Mouse (Mus musculus) CH12.LX (cell line): ENCODE results near the gene Gtdc1. TPM values are rescaled to one million over a fixed set of nuclear protein-coding genes. Genes with fewer than 3 reads are reported as not detected.

Experiments
- DNase-seq: peaks from one replicate; pipeline ENCODE4 v3.0.0-alpha.2; 2013; ENCODE audit errors: extremely low read depth
- H3K27ac ChIP-seq: 2 replicates; pipeline ENCODE4 v1.5.1; 2012; ENCODE audit warnings: low read depth, mild to moderate bottlenecking, control low read depth, moderate library complexity; ENCODE audit not compliant: insufficient read depth
- H3K27me3 ChIP-seq: replicated peaks from 2 replicates; pipeline ENCODE3; 2012; ENCODE audit warnings: inconsistent platforms
- H3K36me3 ChIP-seq, 2 experiments: replicated peaks in 1 of 2; 2 replicates each; pipeline versions ENCODE3 to v1.6.1; 2012; ENCODE audit warnings: inconsistent platforms in 1 of 2, low read length in 1 of 2, mild to moderate bottlenecking in 1 of 2, mixed read lengths in 1 of 2, moderate library complexity in 1 of 2; ENCODE audit not compliant: control insufficient read depth in 1 of 2, insufficient read depth in 1 of 2
- H3K4me1 ChIP-seq, 2 experiments: 2 replicates each; pipeline ENCODE4 v1.6.1; 2012; ENCODE audit warnings: inconsistent platforms in 1 of 2, moderate library complexity in 1 of 2; ENCODE audit not compliant: insufficient read depth in 2 of 2, control insufficient read depth in 1 of 2
- H3K4me2 ChIP-seq: 2 replicates; pipeline ENCODE4 v1.6.1; 2012; ENCODE audit warnings: low read depth, mild to moderate bottlenecking, control low read depth; ENCODE audit not compliant: poor library complexity, insufficient read depth, severe bottlenecking
- H3K4me3 ChIP-seq, 3 experiments: fragments of 150-350 bp in 1 of 3; sonication (generic) in 1 of 3; replicated peaks in 1 of 3; 2 replicates each; pipeline versions ENCODE3 to v1.5.1; 2011 to 2012; ENCODE audit warnings: low read depth in 2 of 3, low read length in 2 of 3, mild to moderate bottlenecking in 2 of 3, moderate library complexity in 2 of 3, control low read depth in 1 of 3, improper control_type of control experiment in 1 of 3, inconsistent platforms in 1 of 3, mixed read lengths in 1 of 3; ENCODE audit not compliant: poor library complexity in 1 of 3
- H3K79me2 ChIP-seq: replicated peaks from 2 replicates; pipeline ENCODE4 v1.6.1; 2012; ENCODE audit warnings: mild to moderate bottlenecking, moderate library complexity; ENCODE audit not compliant: control insufficient read depth, poor library complexity, insufficient read depth, severe bottlenecking; ENCODE audit errors: extremely low read depth
- H3K9ac ChIP-seq: 2 replicates; pipeline ENCODE4 v1.6.1; 2012; ENCODE audit warnings: low read depth, mild to moderate bottlenecking, control low read depth, moderate library complexity; ENCODE audit not compliant: insufficient read depth
- H3K9me3 ChIP-seq: replicated peaks from 2 replicates; pipeline ENCODE3; 2012; ENCODE audit warnings: low read length, inconsistent platforms, mixed read lengths
- BHLHE40 ChIP-seq: IDR thresholded peaks from 2 replicates; pipeline ENCODE4 v1.6.1; 2011; ENCODE audit warnings: mild to moderate bottlenecking, low read depth, low read length, improper control_type of control experiment
- CTCF ChIP-seq, 2 experiments: IDR thresholded peaks in 1 of 2; conservative IDR thresholded peaks in 1 of 2; 2 replicates each; pipeline ENCODE4 v1.5.1; 2011 to 2012; ENCODE audit warnings: low read depth in 2 of 2, low read length in 2 of 2, improper control_type of control experiment in 1 of 2, inconsistent platforms in 1 of 2, mild to moderate bottlenecking in 1 of 2, moderate library complexity in 1 of 2
- E2F4 ChIP-seq: IDR thresholded peaks from 2 replicates; pipeline ENCODE4 v1.6.1; 2011; ENCODE audit warnings: low read depth, low read length, improper control_type of control experiment; ENCODE audit not compliant: insufficient replicate concordance
- EP300 ChIP-seq: IDR thresholded peaks from 2 replicates; pipeline ENCODE4 v1.6.1; 2011; ENCODE audit warnings: low read length, improper control_type of control experiment
- JUN ChIP-seq: IDR thresholded peaks from 2 replicates; pipeline ENCODE4 v1.6.1; 2011; ENCODE audit warnings: low read depth, mild to moderate bottlenecking, low read length, improper control_type of control experiment, moderate library complexity; ENCODE audit not compliant: insufficient read depth
- JUND ChIP-seq: conservative IDR thresholded peaks from 2 replicates; pipeline ENCODE4 v1.6.1; 2011; ENCODE audit warnings: low read depth, low read length, improper control_type of control experiment
- KAT2A ChIP-seq: IDR thresholded peaks from 2 replicates; pipeline ENCODE4 v1.6.1; 2012; ENCODE audit warnings: low read length, improper control_type of control experiment, inconsistent platforms; ENCODE audit not compliant: insufficient replicate concordance
- MAFK ChIP-seq: IDR thresholded peaks from 2 replicates; pipeline ENCODE4 v1.6.1; 2011; ENCODE audit warnings: low read length, improper control_type of control experiment; ENCODE audit not compliant: insufficient replicate concordance
- MAX ChIP-seq: IDR thresholded peaks from 2 replicates; pipeline ENCODE4 v1.6.1; 2011; ENCODE audit warnings: low read length, improper control_type of control experiment
- MEF2A ChIP-seq: IDR thresholded peaks from 2 replicates; pipeline ENCODE4 v1.6.1; 2014; ENCODE audit warnings: low read depth, mild to moderate bottlenecking, inconsistent platforms, low read length, improper control_type of control experiment, borderline replicate concordance
- MXI1 ChIP-seq: IDR thresholded peaks from 2 replicates; pipeline ENCODE4 v1.6.1; 2011; ENCODE audit warnings: mild to moderate bottlenecking, low read depth, low read length, improper control_type of control experiment
- MYC ChIP-seq: IDR thresholded peaks from 2 replicates; pipeline ENCODE4 v1.6.1; 2011; ENCODE audit warnings: low read depth, mild to moderate bottlenecking, improper control_type of control experiment, low read length
- NRF1 ChIP-seq: IDR thresholded peaks from 2 replicates; pipeline ENCODE4 v1.6.1; 2014; ENCODE audit warnings: low read depth, mild to moderate bottlenecking, inconsistent platforms, low read length, improper control_type of control experiment, moderate library complexity
- PAX5 ChIP-seq: IDR thresholded peaks from 2 replicates; pipeline ENCODE4 v1.6.1; 2012; ENCODE audit warnings: low read length, inconsistent platforms, mixed read lengths
- POLR2A ChIP-seq: IDR thresholded peaks from 2 replicates; pipeline ENCODE4 v1.6.1; 2011; ENCODE audit warnings: low read depth, mild to moderate bottlenecking, improper control_type of control experiment, low read length
- POLR2AphosphoS2 ChIP-seq: IDR thresholded peaks from 2 replicates; pipeline ENCODE4 v1.6.1; 2011; ENCODE audit warnings: low read depth, low read length, improper control_type of control experiment
- RCOR1 ChIP-seq: conservative IDR thresholded peaks from 2 replicates; pipeline ENCODE4 v1.6.1; 2012; ENCODE audit warnings: low read depth, mild to moderate bottlenecking, inconsistent platforms, low read length, improper control_type of control experiment
- SMC3 ChIP-seq: IDR thresholded peaks from 2 replicates; pipeline ENCODE4 v1.6.1; 2011; ENCODE audit warnings: low read depth, low read length, improper control_type of control experiment
- USF2 ChIP-seq: conservative IDR thresholded peaks from 2 replicates; pipeline ENCODE4 v1.6.1; 2011; ENCODE audit warnings: low read depth, low read length, improper control_type of control experiment
- ZMIZ1 ChIP-seq: IDR thresholded peaks from 2 replicates; pipeline ENCODE4 v1.6.1; 2012; ENCODE audit warnings: low read depth, mild to moderate bottlenecking, inconsistent platforms, low read length, improper control_type of control experiment
- ZNF384 ChIP-seq: IDR thresholded peaks from 2 replicates; pipeline ENCODE4 v1.6.1; 2012; ENCODE audit warnings: low read depth, low read length, improper control_type of control experiment, inconsistent platforms
- dilution Hi-C: fragments of 300-500 bp; cut with MboI; formaldehyde crosslinking; loops from 2 replicates; pipeline ENCODE4 v1.14.3; 2020; ENCODE audit warnings: low sequenced_read_pairs; ENCODE audit not compliant: extremely low pct_unique_long_range_greater_than_20kb, extremely low pct_ligation_motif_present
- in situ Hi-C: fragments of 300-500 bp; cut with MboI; formaldehyde crosslinking; loops from 3 replicates; pipeline ENCODE4 v1.14.3; 2019; ENCODE audit warnings: low sequenced_read_pairs, low pct_ligation_motif_present, low pct_unique_long_range_greater_than_20kb, mixed read lengths
- polyA plus RNA-seq: library from polyadenylated mRNA; unstranded; fragments of >175 nt; gene quantifications from 2 replicates; pipeline ENCODE4 v1.2.1, GENCODE M21; 2012; ENCODE audit warnings: low read depth; ENCODE audit not compliant: insufficient read length
- total RNA-seq, 2 experiments: library from RNA; depleted of rRNA; stranded (reverse); fragments of 300-350 nt in 1 of 2; fragments of >200 nt in 1 of 2; gene quantifications; 2 replicates each; pipeline ENCODE4 v1.2.3; 2012 to 2014

Gtdc1 gene
- total and polyA plus RNA-seq, 3 experiments, result 11.1 to 18.2 (median 15.8) TPM

- H3K36me3 ChIP-seq, result peaks cover 0 to 3% of the 10 kb centered on the region in 2 experiments
- H3K79me2 ChIP-seq, result no peaks in the 10 kb centered on the region
- DNase-seq, result no peak
- no peak overlapping the region for H3K4me3 ChIP-seq
- in situ Hi-C loops (no loop called here), dilution Hi-C loops (no loop called here)
- H3K4me2 ChIP-seq, result no peak overlapping the region
- H3K27ac ChIP-seq, result no peak overlapping the region
- no peaks in the 10 kb centered on the region for H3K27me3 ChIP-seq
- TF ChIP-seq MAFK (no peak), E2F4 (no peak), JUND (no peak), ZNF384 (no peak), JUN (no peak), BHLHE40 (no peak), ZMIZ1 (no peak), MEF2A (no peak), MXI1 (no peak), PAX5 (no peak), MAX (no peak), CTCF (conservative IDR thresholded peaks at IDR 0.05 in 1 of 2, IDR thresholded peaks at IDR 0.05 in 1 of 2; ENCODE audit: low read depth in 2 of 2, low read length in 2 of 2) (no peak), NRF1 (no peak), USF2 (no peak), RCOR1 (no peak), KAT2A (no peak), MYC (no peak), POLR2A (no peak), POLR2AphosphoS2 (no peak)
- TF ChIP-seq, all 38 proteins: peak for 0
- Histone ChIP-seq H3K4me1 (peaks cover 4 to 7% of the 10 kb centered on the region in 2 experiments; a peak in 3 of 4 replicates), H3K9me3 (no peaks in the 10 kb centered on the region), H3K9ac (no peak overlapping the region)
Measured at GRCm38 (mm10) chr2:44571156-44571555, 356.3 kb downstream of the Gtdc1 start.

- TF ChIP-seq SMC3 (no peak), EP300 (no peak)
- TF ChIP-seq, all 38 proteins: peak for 0
- no peak overlapping the region for H3K9ac ChIP-seq
- H3K4me1 ChIP-seq, result peaks cover 6 to 17% of the 10 kb centered on the region in 2 experiments; a peak in 3 of 4 replicates
- dilution Hi-C loops (no loop called here), in situ Hi-C loops (no loop called here)
- no peak overlapping the region for H3K4me2 ChIP-seq
- no peaks in the 10 kb centered on the region for H3K27me3 ChIP-seq
- no peaks in the 10 kb centered on the region for H3K79me2 ChIP-seq
- H3K27ac ChIP-seq, result no peak overlapping the region
- no peaks in the 10 kb centered on the region for H3K9me3 ChIP-seq
- DNase-seq, result no peak
- H3K36me3 ChIP-seq, result peaks cover 3% of the 10 kb centered on the region in 2 experiments
- no peak overlapping the region for H3K4me3 ChIP-seq
Measured at GRCm38 (mm10) chr2:44569140-44569952, 358.1 kb downstream of the Gtdc1 start.
